Mouse (Mus musculus): ENCODE data around the gene Fbxo21.

DNA sequence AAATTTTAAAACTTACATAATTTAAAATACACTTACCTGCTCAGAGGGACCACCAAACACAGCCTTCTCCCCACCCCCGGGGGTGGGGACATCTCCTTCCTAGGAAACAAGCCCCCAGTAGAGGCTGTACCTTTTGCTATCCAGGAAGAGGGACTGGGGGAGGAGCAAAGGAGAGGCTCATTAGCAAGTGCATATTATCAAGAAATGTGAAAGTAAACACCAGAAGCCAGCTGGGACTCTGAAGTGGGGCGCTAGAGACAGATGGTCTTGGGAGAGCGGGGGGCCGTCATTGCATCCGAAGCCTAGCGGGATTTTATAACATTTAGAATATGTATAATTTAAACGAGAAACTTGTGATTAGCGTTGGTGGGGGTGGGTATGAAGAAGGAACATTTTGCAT is 37.1 kb upstream of the Fbxo21 start:
- TF ChIP-seq CTCF (IDR thresholded peaks at IDR 0.05; ENCODE audit: extremely low read depth, insufficient read depth, low read length) (no peak), POLR2A (IDR thresholded peaks at IDR 0.05; ENCODE audit: extremely low read depth, insufficient read depth, low read length) (no peak)

Measured in cortical plate, adult 2 months (tissue).